ENCODE assay signal across 8 mouse cellular contexts in genomic region chr6:89344613-89345485, GRCm38 (mm10). TPM values are rescaled to one million over a fixed set of nuclear protein-coding genes. Genes with fewer than 3 reads are reported as not detected.
A peak's percentile ranks its signal among the peaks of the same experiment; 100 is the strongest.
DNase-seq lines count a peak whose midpoint lies in the region; ATAC-seq and TF ChIP-seq lines count a peak whose summit lies in the region.

No protein-coding gene starts in this region.

- peak; percentile 33 for TF ChIP-seq CTCF in lung, postnatal 0 days (IDR thresholded peaks at IDR 0.05)

- no peak overlapping the region for H3K4me3 ChIP-seq in embryonic facial prominence, embryonic 14.5 days (ENCODE audit: low read depth, low read length)
- H3K4me3 ChIP-seq in heart, embryonic 13.5 days: peak overlapping the region; percentile 20
- H3K4me3 ChIP-seq in lung, postnatal 0 days (ENCODE audit: low read depth, low read length): no peak overlapping the region

- H3K9ac ChIP-seq in embryonic facial prominence, embryonic 14.5 days (ENCODE audit: low read depth, low read length): no peak overlapping the region
- H3K9ac ChIP-seq in heart, embryonic 13.5 days: peak overlapping the region; percentile 71
- H3K9ac ChIP-seq in lung, postnatal 0 days (replicated peaks; ENCODE audit: low read depth): no peak overlapping the region

- DNase-seq in right cerebral cortex, postnatal 14 days: peak; percentile 60
- no peak for DNase-seq in right cerebral cortex, postnatal 36 days (ENCODE audit: low spot score in 2 of 2)
- DNase-seq in embryonic facial prominence, embryonic 14.5 days (ENCODE audit: low spot score): peak; percentile 96
- DNase-seq in kidney, adult 9 months: peak; percentile 92
- DNase-seq in lung, postnatal 0 days (ENCODE audit: low spot score): peak; percentile 98
- DNase-seq in right cerebral cortex, postnatal 4 days: peak; percentile 56
- DNase-seq in cerebellum, adult 8-10 months: no peak

- H3K9me3 ChIP-seq in embryonic facial prominence, embryonic 14.5 days (ENCODE audit: control insufficient read depth, low read length): no peaks in the 10 kb centered on the region
- H3K9me3 ChIP-seq in heart, embryonic 13.5 days: no peaks in the 10 kb centered on the region
- no peaks in the 10 kb centered on the region for H3K9me3 ChIP-seq in lung, postnatal 0 days (ENCODE audit: low read length)

- no peak for TF ChIP-seq EP300 in lung, postnatal 0 days (IDR thresholded peaks at IDR 0.05)

- H3K27ac ChIP-seq in embryonic facial prominence, embryonic 14.5 days (replicated peaks; ENCODE audit: low read depth, low read length): peak overlapping the region; percentile 90
- peak overlapping the region; percentile 90 for H3K27ac ChIP-seq in heart, embryonic 13.5 days (replicated peaks)
- H3K27ac ChIP-seq in lung, postnatal 0 days (ENCODE audit: low read length): peak overlapping the region; percentile 74

- H3K27me3 ChIP-seq in embryonic facial prominence, embryonic 14.5 days (replicated peaks; ENCODE audit: control insufficient read depth, insufficient read depth, low read length): no peaks in the 10 kb centered on the region
- no peaks in the 10 kb centered on the region for H3K27me3 ChIP-seq in heart, embryonic 13.5 days (replicated peaks)
- no peaks in the 10 kb centered on the region for H3K27me3 ChIP-seq in lung, postnatal 0 days (replicated peaks; ENCODE audit: insufficient read depth, low read length)

- peaks cover 18% of the 10 kb centered on the region for H3K4me1 ChIP-seq in embryonic facial prominence, embryonic 14.5 days (ENCODE audit: control insufficient read depth, insufficient read depth, low read length)
- H3K4me1 ChIP-seq in heart, embryonic 13.5 days: peaks cover 71% of the 10 kb centered on the region
- H3K4me1 ChIP-seq in lung, postnatal 0 days (ENCODE audit: insufficient read depth, low read depth, low read length): peaks cover 10% of the 10 kb centered on the region

- WGBS in embryonic facial prominence, embryonic 14.5 days: 10% methylated on average over 8 of the region's 10 CpGs
- 18% methylated on average over 10 of the region's 10 CpGs for WGBS in heart, embryonic 13.5 days
- 27% methylated on average over 10 of the region's 10 CpGs for WGBS in lung, postnatal 0 days

- ATAC-seq in embryonic facial prominence, embryonic 14.5 days (ENCODE audit: low read depth): peak; percentile 90
- ATAC-seq in heart, embryonic 13.5 days (ENCODE audit: extremely low read depth, insufficient number of reproducible peaks, low FRiP score, low TSS enrichment): peak; percentile 80
- peak; percentile 97 for ATAC-seq in lung, postnatal 0 days

- peaks cover 64% of the 10 kb centered on the region for H3K36me3 ChIP-seq in embryonic facial prominence, embryonic 14.5 days (ENCODE audit: control insufficient read depth, insufficient read depth, low read length)
- H3K36me3 ChIP-seq in heart, embryonic 13.5 days: peaks cover 59% of the 10 kb centered on the region
- peaks cover 25% of the 10 kb centered on the region for H3K36me3 ChIP-seq in lung, postnatal 0 days (ENCODE audit: insufficient read depth, low read length)

- H3K4me2 ChIP-seq in embryonic facial prominence, embryonic 14.5 days (ENCODE audit: low read depth, low read length): peak overlapping the region; percentile 26
- peak overlapping the region; percentile 53 for H3K4me2 ChIP-seq in heart, embryonic 13.5 days
- H3K4me2 ChIP-seq in lung, postnatal 0 days (replicated peaks; ENCODE audit: low read depth, low read length): no peak overlapping the region

RNA-seq across cellular contexts. Expression of gene Plxna1, which starts 17.6 kb away (rescaled TPM):
- polyA plus RNA-seq in embryonic facial prominence, embryonic 14.5 days (2014; fragmentation: Nextera tagmentation; extraction: Ambion mirVana): 31.7 and 31.8 TPM in 2 replicates
- polyA plus RNA-seq in heart, embryonic 13.5 days (2015; fragmentation: Nextera tagmentation; extraction: Ambion mirVana): 9.1 and 10.9 TPM in 2 replicates
- polyA plus RNA-seq in lung, postnatal 0 days (2015; fragmentation: Nextera tagmentation; extraction: Ambion mirVana): 13.6 and 29.2 TPM in 2 replicates

Comparison
In these comparisons a context has a peak if more than half of its experiments do, and no peak if none do; other contexts are left out.
1. DNase-seq: peak in right cerebral cortex, postnatal 14 days (single experiment), embryonic facial prominence, embryonic 14.5 days (single experiment), kidney, adult 9 months (single experiment), lung, postnatal 0 days (single experiment) and right cerebral cortex, postnatal 4 days (single experiment); none in right cerebral cortex, postnatal 36 days (0 of 2) and cerebellum, adult 8-10 months (single experiment).
2. Peak in every context shown above with its lines, with median percentiles within 50 percentile points of each other: ATAC-seq and H3K27ac ChIP-seq.